Mouse (Mus musculus): Measurements from ENCODE around the gene Smg6. TPM values are rescaled to one million over a fixed set of nuclear protein-coding genes. Genes with fewer than 3 reads are reported as not detected.
A peak's percentile ranks its signal among the peaks of the same experiment; 100 is the strongest.

The Smg6 gene
- 25.4 to 48.6 TPM (median 28.2 TPM) in 3 replicates for total RNA-seq (2017)

- peak; percentile 92 for ATAC-seq (replicated peaks; ENCODE audit: insufficient number of reproducible peaks, low FRiP score, low TSS enrichment, poor library complexity, severe bottlenecking)
Observed at GRCm38 (mm10) chr11:74925577-74926387, at the start of gene Smg6, which contains the start of gene Srr. Gene Smg6, plus strand, starts transcription at chr11:74925823. Gene Srr, minus strand, starts transcription at chr11:74925948.

GRCm38 (mm10) chr11:74876801-74877200 is 48.8 kb upstream of the Smg6 start:
- ATAC-seq (replicated peaks; ENCODE audit: insufficient number of reproducible peaks, low FRiP score, low TSS enrichment, poor library complexity, severe bottlenecking), result no peak

- no peak for ATAC-seq (replicated peaks; ENCODE audit: insufficient number of reproducible peaks, low FRiP score, low TSS enrichment, poor library complexity, severe bottlenecking)
Observed at GRCm38 (mm10) chr11:74880999-74881398, 44.6 kb upstream of the Smg6 start.

GRCm38 (mm10) chr11:74881979-74882378 is 43.6 kb upstream of the Smg6 start:
- ATAC-seq (replicated peaks; ENCODE audit: insufficient number of reproducible peaks, low FRiP score, low TSS enrichment, poor library complexity, severe bottlenecking), result no peak

GRCm38 (mm10) chr11:74883098-74883497 is 42.5 kb upstream of the Smg6 start:
- no peak for ATAC-seq (replicated peaks; ENCODE audit: insufficient number of reproducible peaks, low FRiP score, low TSS enrichment, poor library complexity, severe bottlenecking)

- ATAC-seq (replicated peaks; ENCODE audit: insufficient number of reproducible peaks, low FRiP score, low TSS enrichment, poor library complexity, severe bottlenecking), result no peak
Observed at GRCm38 (mm10) chr11:74894619-74895018, 31.0 kb upstream of the Smg6 start.

- peak; percentile 20; the same call in 1 of the 2 replicates for ATAC-seq (replicated peaks; ENCODE audit: insufficient number of reproducible peaks, low FRiP score, low TSS enrichment, poor library complexity, severe bottlenecking)
Observed at GRCm38 (mm10) chr11:74895980-74896900, 29.4 kb upstream of the Smg6 start.

- peak; percentile 28; the same call in 1 of the 2 replicates for ATAC-seq (replicated peaks; ENCODE audit: insufficient number of reproducible peaks, low FRiP score, low TSS enrichment, poor library complexity, severe bottlenecking)
Observed at GRCm38 (mm10) chr11:74896901-74897677, 28.5 kb upstream of the Smg6 start, which contains the start of gene Sgsm2. Gene Sgsm2, minus strand, starts transcription at chr11:74897060.

GRCm38 (mm10) chr11:74897678-74898516 is 27.7 kb upstream of the Smg6 start, which contains the start of gene Tsr1:
Gene Tsr1, plus strand, starts transcription at chr11:74898071.
- peak; percentile 92 for ATAC-seq (replicated peaks; ENCODE audit: insufficient number of reproducible peaks, low FRiP score, low TSS enrichment, poor library complexity, severe bottlenecking)

- no peak for ATAC-seq (replicated peaks; ENCODE audit: insufficient number of reproducible peaks, low FRiP score, low TSS enrichment, poor library complexity, severe bottlenecking)
Observed at GRCm38 (mm10) chr11:74898517-74898827, 27.2 kb upstream of the Smg6 start.

- no peak for ATAC-seq (replicated peaks; ENCODE audit: insufficient number of reproducible peaks, low FRiP score, low TSS enrichment, poor library complexity, severe bottlenecking)
Observed at GRCm38 (mm10) chr11:74901555-74901954, 24.1 kb upstream of the Smg6 start.

- no peak for ATAC-seq (replicated peaks; ENCODE audit: insufficient number of reproducible peaks, low FRiP score, low TSS enrichment, poor library complexity, severe bottlenecking)
Observed at GRCm38 (mm10) chr11:74902416-74902815, 23.2 kb upstream of the Smg6 start.

GRCm38 (mm10) chr11:74907850-74908249 is 17.8 kb upstream of the Smg6 start:
- ATAC-seq (replicated peaks; ENCODE audit: insufficient number of reproducible peaks, low FRiP score, low TSS enrichment, poor library complexity, severe bottlenecking), result no peak

- ATAC-seq (replicated peaks; ENCODE audit: insufficient number of reproducible peaks, low FRiP score, low TSS enrichment, poor library complexity, severe bottlenecking), result no peak
Observed at GRCm38 (mm10) chr11:74908618-74909399, 16.8 kb upstream of the Smg6 start.

- no peak for ATAC-seq (replicated peaks; ENCODE audit: insufficient number of reproducible peaks, low FRiP score, low TSS enrichment, poor library complexity, severe bottlenecking)
Observed at GRCm38 (mm10) chr11:74909978-74910377, 15.6 kb upstream of the Smg6 start.

GRCm38 (mm10) chr11:74912492-74912891 is 13.1 kb upstream of the Smg6 start:
- no peak for ATAC-seq (replicated peaks; ENCODE audit: insufficient number of reproducible peaks, low FRiP score, low TSS enrichment, poor library complexity, severe bottlenecking)

GRCm38 (mm10) chr11:74919249-74919648 is 6.4 kb upstream of the Smg6 start:
- no peak for ATAC-seq (replicated peaks; ENCODE audit: insufficient number of reproducible peaks, low FRiP score, low TSS enrichment, poor library complexity, severe bottlenecking)

All from monocyte, adult 5-6 weeks (primary cell).